Mouse (Mus musculus): Measurements from ENCODE around the gene Vsig2.
A peak's percentile ranks its signal among the peaks of the same experiment; 100 is the strongest.

Gene Vsig2

DNA sequence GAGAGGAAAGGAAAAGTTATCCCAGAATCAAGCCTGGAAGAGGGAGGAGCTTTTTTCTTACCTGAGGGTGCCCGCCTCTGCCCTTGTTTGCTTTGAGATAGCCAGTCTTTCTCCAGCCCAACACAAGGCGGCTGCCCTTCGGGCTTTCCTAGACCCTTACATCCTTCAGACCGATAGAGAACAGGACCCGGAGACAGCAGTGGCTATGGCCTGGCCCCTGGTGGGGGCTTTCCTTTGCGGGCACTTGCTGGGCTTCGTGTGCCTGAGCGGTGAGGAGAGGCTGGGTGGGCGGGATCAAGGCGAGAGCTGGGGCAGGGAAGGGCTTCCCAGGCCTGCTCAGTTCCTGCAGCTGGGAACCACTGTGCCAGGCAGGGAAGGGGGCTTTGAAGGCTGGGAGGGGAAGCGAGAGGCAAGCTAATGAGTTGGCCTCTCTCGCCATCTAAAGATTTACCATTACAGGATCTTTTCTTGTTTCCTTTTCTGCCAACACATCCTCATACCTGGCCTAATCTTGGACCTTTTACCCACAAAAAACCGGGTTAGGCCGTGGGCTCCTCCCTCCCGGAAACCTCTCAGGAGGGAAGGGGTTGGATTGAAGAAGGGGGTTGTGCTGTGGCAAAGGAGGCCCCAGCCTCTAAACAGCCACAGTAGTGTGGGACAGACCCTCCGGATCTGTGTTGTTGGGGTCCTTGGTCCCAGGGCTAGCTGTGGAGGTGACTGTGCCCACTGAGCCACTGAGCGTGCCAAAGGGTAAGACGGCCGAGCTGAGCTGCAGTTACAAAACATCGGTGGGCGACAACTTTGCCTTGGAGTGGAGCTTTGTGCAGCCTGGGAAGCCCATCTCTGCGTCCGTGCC, at the start of gene Vsig2:
Vsig2 (plus strand) TSS at position 86 of the 856 bp plus-strand sequence.
- DNase-seq = no peak

DNA sequence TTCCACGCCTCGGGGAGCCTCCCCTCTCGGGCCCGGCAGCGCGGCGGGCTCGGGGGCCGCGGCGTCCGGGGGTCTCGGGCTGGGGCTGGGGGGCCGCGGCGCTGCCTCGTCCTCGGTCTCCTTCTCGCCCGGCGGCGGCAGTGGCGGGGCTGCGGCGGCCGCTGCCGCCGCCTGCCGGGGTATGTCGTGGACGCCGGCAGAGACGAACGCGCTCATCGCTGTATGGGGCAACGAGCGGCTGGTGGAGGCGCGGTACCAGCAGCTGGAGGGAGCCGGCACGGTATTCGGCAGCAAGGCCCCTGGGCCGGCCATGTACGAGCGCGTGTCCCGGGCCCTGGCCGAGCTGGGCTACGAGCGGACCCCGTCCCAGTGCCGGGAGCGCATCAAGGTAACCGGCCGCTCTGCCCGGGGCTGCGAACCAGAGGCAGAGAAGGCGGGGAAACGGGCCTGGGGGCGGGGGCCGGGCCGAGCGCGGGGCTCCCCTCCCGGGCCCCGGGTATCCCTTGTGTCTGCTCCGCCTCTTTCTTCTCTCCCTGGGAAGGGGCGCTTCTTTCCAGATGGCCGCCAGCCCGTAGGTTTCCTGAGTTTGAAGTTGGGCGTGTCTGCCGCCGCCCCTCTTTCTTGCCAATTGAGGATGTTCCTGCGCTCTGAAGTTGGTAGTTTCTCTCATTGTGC, 49.5 kb upstream of the Vsig2 start:
- peak; percentile 69 for DNase-seq

- no peak for DNase-seq
Observed at GRCm38 (mm10) chr9:37495761-37496160, 43.3 kb upstream of the Vsig2 start.

GRCm38 (mm10) chr9:37496325-37496724, 42.7 kb upstream of the Vsig2 start:
- DNase-seq = no peak

DNA sequence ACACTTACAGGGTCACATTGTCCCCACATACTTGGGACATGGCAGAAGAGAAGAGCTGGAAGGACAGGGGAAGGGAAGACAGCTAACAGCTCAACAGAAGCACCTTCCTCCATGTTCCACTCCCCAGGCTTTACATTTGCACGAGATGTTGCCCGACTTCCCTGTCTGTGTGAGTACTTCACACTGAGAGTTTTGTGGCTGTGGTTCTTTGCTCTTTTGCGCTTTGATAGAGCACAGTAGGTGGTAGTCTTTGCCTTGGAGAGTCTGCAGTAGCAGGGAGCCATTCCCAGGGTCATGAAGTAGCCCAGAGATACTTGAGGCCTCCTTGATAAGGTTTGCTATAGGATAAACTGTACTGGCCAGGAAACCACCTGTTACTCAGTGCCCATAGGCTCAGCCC, 38.9 kb upstream of the Vsig2 start:
- DNase-seq = no peak

GRCm38 (mm10) chr9:37501170-37501569, 37.9 kb upstream of the Vsig2 start:
- DNase-seq = no peak

DNA sequence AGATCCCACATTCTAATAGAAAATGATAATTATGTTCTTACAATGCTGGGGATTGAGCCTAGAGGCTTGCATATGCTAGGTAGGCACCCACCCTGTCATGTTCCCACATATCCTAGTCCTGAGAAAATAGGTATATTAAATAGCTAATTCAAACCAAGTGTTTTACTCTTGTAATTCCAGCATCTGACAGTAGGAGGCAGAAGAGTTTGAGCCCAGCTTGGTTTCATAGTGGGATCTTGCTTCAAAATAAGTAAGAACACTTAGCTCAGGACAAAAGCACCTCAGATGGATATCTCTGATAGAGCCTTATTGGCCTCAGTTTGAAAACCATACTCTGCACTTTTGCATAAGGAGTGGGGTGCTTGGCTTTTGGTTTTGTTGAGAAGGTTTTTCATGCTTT, 34.7 kb upstream of the Vsig2 start:
- DNase-seq = no peak

DNA sequence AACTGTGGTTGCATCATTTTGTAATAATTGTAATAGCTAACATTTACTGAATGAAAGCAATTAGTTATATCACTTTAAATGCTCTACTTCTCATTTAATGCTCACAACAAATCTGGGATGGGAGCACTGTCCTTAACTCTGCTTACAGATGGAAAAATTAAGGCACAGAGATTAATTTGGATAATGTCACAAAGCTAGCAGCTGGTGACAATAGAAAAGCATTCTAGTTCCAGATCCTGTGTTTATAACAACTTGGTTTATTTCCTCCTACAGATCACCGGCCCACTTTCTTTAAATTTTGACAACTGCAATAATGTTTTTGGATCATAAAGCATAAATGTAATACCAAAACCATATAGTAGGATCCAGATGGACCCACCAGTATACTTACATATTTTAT, 33.0 kb upstream of the Vsig2 start:
- DNase-seq = no peak

GRCm38 (mm10) chr9:37512097-37512496, 27.0 kb upstream of the Vsig2 start:
- DNase-seq = no peak

GRCm38 (mm10) chr9:37514456-37514855, 24.6 kb upstream of the Vsig2 start:
- no peak for DNase-seq

DNA sequence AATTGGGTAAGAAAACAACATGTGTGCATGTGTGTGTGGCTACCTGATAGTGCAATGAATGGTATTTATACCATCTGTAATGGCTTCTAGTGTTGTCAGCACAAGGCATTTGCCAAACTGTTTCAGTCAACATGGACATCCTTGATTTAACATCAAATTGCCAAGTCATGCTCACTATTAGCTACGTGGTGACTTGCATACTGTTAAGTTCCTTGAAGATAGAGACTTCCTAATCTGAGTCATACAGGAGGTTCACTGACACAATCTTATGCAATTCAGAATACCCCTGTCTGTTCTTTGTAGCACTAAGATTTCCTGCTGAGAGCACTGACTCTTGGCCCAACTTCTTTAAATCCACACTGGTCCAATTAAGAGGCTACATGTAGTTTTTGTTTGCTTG, 21.6 kb upstream of the Vsig2 start:
- no peak for DNase-seq

DNA sequence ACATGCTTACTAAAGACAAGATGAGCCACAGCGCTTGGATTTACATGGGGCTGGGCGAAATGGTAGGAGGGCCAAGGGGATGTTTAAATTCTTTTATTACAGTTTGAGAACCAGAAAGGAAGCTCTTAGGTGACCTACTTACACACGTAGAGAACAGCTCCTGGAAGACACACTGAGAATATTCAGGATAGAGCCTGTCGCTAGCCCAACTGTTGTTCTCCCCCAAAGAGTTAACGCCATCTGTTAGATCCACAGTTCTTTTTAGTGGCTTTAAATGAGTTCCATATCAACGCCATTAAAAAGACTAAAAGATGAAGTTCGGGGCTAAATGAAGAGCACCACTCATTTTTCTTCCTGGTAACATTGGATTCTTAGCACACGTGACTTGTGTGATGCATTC, 20.1 kb upstream of the Vsig2 start:
- DNase-seq = no peak

DNA sequence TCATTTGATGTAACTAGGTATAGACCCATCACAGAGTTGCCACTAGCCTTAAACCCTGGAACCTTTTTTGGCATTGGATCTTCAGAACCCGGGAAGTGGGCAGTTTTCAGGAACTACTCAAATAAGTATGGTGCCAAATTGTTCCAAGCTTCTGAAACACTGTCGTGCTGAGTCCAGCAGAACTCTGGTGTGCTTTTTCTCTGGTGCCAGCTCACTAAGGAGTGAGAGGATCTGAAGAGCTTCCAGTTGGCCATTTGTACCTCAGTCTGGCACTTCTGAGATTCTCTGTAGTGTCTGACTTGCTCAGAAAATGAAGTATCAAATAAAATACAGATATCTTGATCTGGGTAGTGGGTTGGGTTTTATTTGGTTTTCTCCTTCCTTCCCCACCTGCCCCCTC, 19.1 kb upstream of the Vsig2 start:
- no peak for DNase-seq

GRCm38 (mm10) chr9:37525461-37525860, 13.6 kb upstream of the Vsig2 start:
- DNase-seq = no peak

DNA sequence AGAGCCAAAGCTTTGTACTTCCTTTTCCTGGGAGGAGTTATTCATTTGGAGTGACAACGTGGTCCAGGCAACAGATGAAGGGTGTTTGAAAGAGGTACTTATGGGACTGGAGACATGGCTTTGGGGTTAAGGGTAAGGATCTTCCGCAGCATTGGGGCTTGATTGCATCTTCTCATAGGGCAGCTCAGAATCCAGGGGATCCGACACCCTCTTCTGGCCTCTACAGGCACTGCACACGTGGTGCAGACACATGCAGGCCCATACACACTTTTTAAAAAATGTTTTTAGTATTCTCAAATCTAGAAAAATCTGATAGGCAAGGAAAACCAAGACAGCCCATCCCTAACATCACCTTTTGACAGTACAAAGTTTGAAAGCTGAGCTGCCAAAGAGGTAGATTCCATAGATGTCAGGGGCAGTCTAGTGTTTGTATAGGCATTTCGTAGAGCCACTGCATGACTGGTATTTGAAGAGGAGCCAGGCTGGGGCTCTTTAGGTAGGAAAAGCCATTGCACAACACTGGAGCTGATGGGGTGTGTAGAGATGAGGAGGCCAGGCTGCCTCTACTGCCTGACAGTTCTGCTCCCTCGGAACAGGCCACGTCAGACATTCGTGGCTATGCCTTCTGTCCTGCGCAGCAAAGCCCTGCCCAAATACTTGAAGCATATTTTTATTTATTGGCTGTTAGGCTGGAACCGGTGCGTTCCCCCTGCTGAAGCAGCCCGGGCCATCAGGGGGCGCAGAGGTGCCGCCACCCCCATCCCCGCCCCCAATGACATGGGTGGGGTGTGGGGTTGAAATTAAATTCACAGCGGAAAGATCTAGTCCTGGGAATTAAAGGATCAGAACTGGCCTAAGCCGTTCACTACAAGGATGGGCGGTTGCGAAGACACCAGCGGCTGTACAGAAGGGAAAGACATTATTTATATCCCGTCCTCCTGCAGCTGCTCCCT, 12.3 kb upstream of the Vsig2 start:
- DNase-seq = peak; percentile 54

DNA sequence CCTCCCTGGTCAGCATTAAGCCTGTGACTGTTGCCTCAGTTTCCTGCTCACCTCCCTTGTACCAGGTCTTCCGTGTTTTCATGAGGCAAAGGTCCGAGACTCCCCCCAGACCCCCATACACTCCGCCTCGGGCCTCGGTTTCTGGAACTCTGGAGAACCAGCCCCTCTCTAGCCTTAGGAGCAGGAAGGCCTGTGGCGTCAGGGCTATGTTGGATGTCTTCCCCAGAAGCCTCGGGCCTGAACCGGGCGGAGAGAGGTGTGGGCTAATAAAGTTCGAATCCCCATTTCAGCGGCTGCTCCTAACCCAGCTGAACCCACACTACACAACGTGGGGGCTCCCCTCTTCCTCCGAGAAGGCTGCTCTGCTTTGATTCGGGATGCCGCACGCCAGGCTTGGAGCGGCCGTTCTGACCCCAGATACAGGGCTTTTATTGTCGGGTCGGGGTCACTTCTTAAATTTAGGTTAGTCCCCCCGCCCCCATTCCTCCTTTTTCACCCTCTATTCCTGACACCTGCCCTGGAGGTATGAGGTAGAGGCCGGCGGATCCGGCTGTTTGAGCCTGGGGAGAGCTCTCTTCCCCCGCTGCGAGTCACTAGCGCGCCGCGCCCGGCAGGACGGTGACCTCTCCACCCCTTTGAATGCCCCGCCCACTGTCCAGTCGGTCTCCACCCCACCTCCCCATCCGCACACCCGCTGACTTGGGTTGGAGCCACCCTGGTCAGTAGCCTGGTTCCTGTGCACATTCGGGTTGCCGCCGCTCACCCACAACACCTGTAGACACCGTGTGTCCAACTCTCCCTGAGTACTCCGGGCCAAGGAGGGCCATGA, 11.4 kb upstream of the Vsig2 start, which contains the start of gene Esam:
Esam (plus strand) TSS at position 683 of the 829 bp plus-strand sequence.
- peak; percentile 88 for DNase-seq

- peak; percentile 51 for DNase-seq
Observed at GRCm38 (mm10) chr9:37528225-37528970, 10.7 kb upstream of the Vsig2 start.

DNA sequence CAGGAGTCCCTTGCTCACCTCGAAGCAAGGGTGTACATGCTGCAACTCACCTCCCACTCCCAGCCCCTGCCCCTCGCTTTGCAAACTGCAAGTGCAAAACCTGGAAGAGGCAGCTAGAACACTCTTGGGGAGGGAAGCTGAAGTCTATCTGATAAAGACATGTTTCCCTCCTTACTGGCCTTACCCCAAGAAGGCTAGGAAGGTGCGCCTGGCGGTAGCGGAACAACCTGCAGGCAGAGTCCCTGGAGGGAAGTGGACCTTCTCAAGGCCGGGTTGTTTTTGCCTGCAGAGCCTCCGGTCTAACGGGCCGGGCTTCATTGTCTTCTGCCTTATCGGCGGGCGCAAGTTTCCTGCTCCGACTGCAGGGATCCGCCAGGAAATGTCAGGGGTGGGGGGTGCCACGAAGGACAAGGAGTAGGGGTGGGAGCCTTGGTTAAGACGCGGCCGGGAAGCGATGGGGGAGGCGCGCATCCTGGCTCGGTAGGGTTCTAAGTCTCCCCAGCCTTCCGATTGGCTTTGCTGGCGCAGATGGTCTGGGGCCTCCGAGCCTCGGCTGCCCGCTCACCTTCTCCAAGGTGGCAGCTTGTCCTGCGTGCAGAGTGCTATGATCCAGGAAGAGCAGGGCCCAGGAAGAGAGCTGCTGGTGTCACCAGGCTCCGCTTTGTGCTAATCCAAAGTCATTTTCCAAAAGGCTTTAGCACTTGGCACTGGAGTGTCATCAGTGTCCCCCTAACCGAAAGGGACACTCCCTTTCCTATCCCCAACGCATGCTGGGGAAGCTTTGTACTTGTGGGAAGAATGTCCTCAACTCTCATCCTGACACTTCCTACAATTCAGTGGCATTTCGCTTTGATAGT, 8.8 kb upstream of the Vsig2 start:
- peak; percentile 88 for DNase-seq

- DNase-seq = peak; percentile 91
Observed at GRCm38 (mm10) chr9:37530888-37531705, 8.0 kb upstream of the Vsig2 start.

All from kidney, postnatal 14 days (tissue).